ENCODE assay signal across 25 mouse cellular contexts in genomic region chr3:67132521-67132920, GRCm38 (mm10).
A peak's percentile ranks its signal among the peaks of the same experiment; 100 is the strongest.
DNase-seq lines count a peak whose midpoint lies in the region; ATAC-seq and TF ChIP-seq lines count a peak whose summit lies in the region.
"Had no signal": no experiment of that assay in that cellular context is flagged by ENCODE, and none has a peak within 500 bp of the region (broad histone marks: within the 10 kb centered on the region; RNA-seq: fewer than 3 reads in every experiment).

No protein-coding gene starts in this region.

- TF ChIP-seq RAD21 in CH12.LX (IDR thresholded peaks at IDR 0.05; ENCODE audit: low read depth, low read length): peak; percentile 6

- no peak overlapping the region for H3K9ac ChIP-seq in liver, adult 2 months (ENCODE audit: low read depth, low read length)
- H3K9ac ChIP-seq in liver, postnatal 0 days (replicated peaks): no peak overlapping the region
- H3K9ac ChIP-seq in CH12.LX (ENCODE audit: insufficient read depth, low read depth): no peak overlapping the region
- H3K9ac ChIP-seq: embryonic facial prominence, embryonic 12.5 days; forebrain, postnatal 0 days; heart, embryonic 15.5 days; hindbrain, embryonic 13.5 days; limb, embryonic 15.5 days had no signal

- CTCF ChIA-PET in Patski (lab: Charles Lee): interaction anchor here (1.0 to 2.9 kb wide), 6 partner anchors 9 to 146 kb away, joined by 3 to 9 read pairs (median 4); no protein-coding TSS in a partner anchor

- no peak for ATAC-seq in liver, postnatal 0 days
- no peak for ATAC-seq in Patski
- ATAC-seq: forebrain, postnatal 0 days; inflammation-experienced regulatory T-cells, adult 6 months had no signal

- H3K4me3 ChIP-seq in liver, adult 2 months (ENCODE audit: insufficient read depth, low read depth, low read length): no peak overlapping the region
- no peak overlapping the region for H3K4me3 ChIP-seq in liver, postnatal 0 days (ENCODE audit: low read depth, low read length)
- no peak overlapping the region for H3K4me3 ChIP-seq in CH12.LX (replicated peaks in 1 of 3; ENCODE audit: low read depth in 2 of 3, low read length in 2 of 3, poor library complexity in 1 of 3)
- no peak overlapping the region for H3K4me3 ChIP-seq in left cerebral cortex, adult 2 months
- H3K4me3 ChIP-seq: embryonic facial prominence, embryonic 12.5 days; heart, adult 2 months; heart, embryonic 15.5 days; hindbrain, embryonic 13.5 days; limb, embryonic 15.5 days had no signal

- no peaks in the 10 kb centered on the region for H3K4me1 ChIP-seq in liver, adult 2 months (ENCODE audit: control insufficient read depth, insufficient read depth, low read length)
- H3K4me1 ChIP-seq in liver, postnatal 0 days (ENCODE audit: insufficient read depth): no peaks in the 10 kb centered on the region
- H3K4me1 ChIP-seq in CH12.LX (ENCODE audit: control insufficient read depth in 1 of 2, insufficient read depth in 2 of 2): no peaks in the 10 kb centered on the region
- H3K4me1 ChIP-seq: embryonic facial prominence, embryonic 12.5 days; heart, embryonic 15.5 days; hindbrain, embryonic 13.5 days; limb, embryonic 15.5 days had no signal

- dilution Hi-C loops in CH12.LX (cut with MboI; ENCODE audit: extremely low pct_ligation_motif_present, extremely low pct_unique_long_range_greater_than_20kb, low sequenced_read_pairs): no loop called here

- no peaks in the 10 kb centered on the region for H3K36me3 ChIP-seq in liver, adult 2 months (ENCODE audit: control insufficient read depth, insufficient read depth, low read length)
- H3K36me3 ChIP-seq in liver, postnatal 0 days (replicated peaks; ENCODE audit: insufficient read depth, low read length): no peaks in the 10 kb centered on the region
- H3K36me3 ChIP-seq in CH12.LX (replicated peaks in 1 of 2; ENCODE audit: control insufficient read depth in 1 of 2, insufficient read depth in 1 of 2, low read length in 1 of 2): no peaks in the 10 kb centered on the region
- H3K36me3 ChIP-seq in splenic B cell, adult 2 months (ENCODE audit: control insufficient read depth, insufficient read depth, low read length, poor library complexity, severe bottlenecking): no peaks in the 10 kb centered on the region
- H3K36me3 ChIP-seq: embryonic facial prominence, embryonic 12.5 days; heart, embryonic 15.5 days; limb, embryonic 15.5 days had no signal

- H3K79me2 ChIP-seq in liver, adult 2 months (ENCODE audit: control insufficient read depth, insufficient read depth, low read length): no peaks in the 10 kb centered on the region
- H3K79me2 ChIP-seq in CH12.LX (replicated peaks; ENCODE audit: control insufficient read depth, extremely low read depth, insufficient read depth, poor library complexity, severe bottlenecking): no peaks in the 10 kb centered on the region

- H3K27me3 ChIP-seq in liver, adult 2 months (ENCODE audit: control insufficient read depth, insufficient read depth, low read length): no peaks in the 10 kb centered on the region
- H3K27me3 ChIP-seq in liver, postnatal 0 days (ENCODE audit: insufficient read depth, low read length): no peaks in the 10 kb centered on the region
- H3K27me3 ChIP-seq in CH12.LX (replicated peaks): no peaks in the 10 kb centered on the region
- no peaks in the 10 kb centered on the region for H3K27me3 ChIP-seq in Patski
- no peaks in the 10 kb centered on the region for H3K27me3 ChIP-seq in splenic B cell, adult 2 months (ENCODE audit: control insufficient read depth, insufficient read depth, low read length, poor library complexity, severe bottlenecking)
- H3K27me3 ChIP-seq: embryonic facial prominence, embryonic 12.5 days; heart, embryonic 15.5 days; hindbrain, embryonic 13.5 days; limb, embryonic 15.5 days had no signal

- in situ Hi-C loops in CH12.LX (cut with MboI; ENCODE audit: low pct_ligation_motif_present, low pct_unique_long_range_greater_than_20kb, low sequenced_read_pairs) (no loop called here), Patski (cut with MboI; ENCODE audit: low pct_unique_long_range_greater_than_20kb) (loop anchor here (5.0 kb wide), 1 partner anchor 50 kb away; no protein-coding TSS in a partner anchor)

- 80% methylated on average over 3 of the region's 3 CpGs for WGBS in liver, adult 2 months
- 68% methylated on average over 3 of the region's 3 CpGs for WGBS in liver, postnatal 0 days (ENCODE audit: insufficient replicate concordance)

- H3K9me3 ChIP-seq in liver, postnatal 0 days (ENCODE audit: low read length): 0 out of 2 replicates have a peak, but pooled peaks cover 2% of the 10 kb centered on the region
- H3K9me3 ChIP-seq in CH12.LX (replicated peaks; ENCODE audit: low read length): no peaks in the 10 kb centered on the region
- H3K9me3 ChIP-seq: heart, embryonic 15.5 days; limb, embryonic 15.5 days had no signal

- POLR2A ChIA-PET in Patski (lab: Charles Lee): no interaction called here

- TF ChIP-seq EP300 in liver, postnatal 0 days (IDR thresholded peaks at IDR 0.05; ENCODE audit: low read depth): no peak
- TF ChIP-seq EP300 in CH12.LX (IDR thresholded peaks at IDR 0.05; ENCODE audit: low read length): no peak

- no peak overlapping the region for H3K4me2 ChIP-seq in liver, postnatal 0 days (ENCODE audit: low read depth, low read length)
- no peak overlapping the region for H3K4me2 ChIP-seq in CH12.LX (ENCODE audit: insufficient read depth, low read depth, poor library complexity, severe bottlenecking)
- H3K4me2 ChIP-seq: embryonic facial prominence, embryonic 12.5 days; heart, embryonic 15.5 days; hindbrain, embryonic 13.5 days; limb, embryonic 15.5 days; midbrain, embryonic 11.5 days had no signal

- no peak for DNase-seq in liver, adult 2 months (ENCODE audit: extremely low read depth, low read depth, low spot score)
- no peak for DNase-seq in liver, postnatal 0 days
- no peak for DNase-seq in CH12.LX (ENCODE audit: extremely low read depth)
- no peak for DNase-seq in Patski (ENCODE audit: low read depth, low spot score)
- DNase-seq in splenic B cell, adult 2 months (ENCODE audit: low read depth, low spot score): peak; percentile 2
- no peak for DNase-seq in left cerebral cortex, postnatal 4 days
- DNase-seq in left cerebral cortex, adult 2 months (ENCODE audit: extremely low spot score in 1 of 2, low spot score in 2 of 2): no peak
- DNase-seq: adrenal gland, adult 2 months; cerebellum, adult 2 months; cerebellum, postnatal 25 days; forebrain, postnatal 0 days; gastrocnemius, postnatal 14 days; heart, adult 2 months; heart, postnatal 36 days; kidney, adult 8-10 months; kidney, postnatal 14 days; lung, adult 2 months; lung, postnatal 14 days; right cerebral cortex, postnatal 14 days had no signal

- intact Hi-C loops in left cerebral cortex, postnatal 4 days (cut with DNase I): no loop called here
- intact Hi-C loops in left cerebral cortex, adult 2 months (cut with DNase I): no loop called here

- no peak overlapping the region for H3K27ac ChIP-seq in liver, adult 2 months (replicated peaks; ENCODE audit: insufficient read depth, low read depth, low read length)
- no peak overlapping the region for H3K27ac ChIP-seq in liver, postnatal 0 days (ENCODE audit: low read depth)
- no peak overlapping the region for H3K27ac ChIP-seq in CH12.LX (ENCODE audit: insufficient read depth, low read depth)
- no peak overlapping the region for H3K27ac ChIP-seq in left cerebral cortex, adult 2 months
- H3K27ac ChIP-seq: embryonic facial prominence, embryonic 12.5 days; heart, adult 2 months; heart, embryonic 15.5 days; hindbrain, embryonic 13.5 days; limb, embryonic 15.5 days had no signal

- TF ChIP-seq POLR2A in liver, adult 2 months (IDR thresholded peaks at IDR 0.05; ENCODE audit: extremely low read depth, insufficient read depth, low read length): no peak
- TF ChIP-seq POLR2A in CH12.LX (IDR thresholded peaks at IDR 0.05; ENCODE audit: low read depth, low read length): no peak

- 0 out of 2 replicates have a peak, but pooled peaks have one; percentile 3 for TF ChIP-seq CTCF in liver, adult 2 months (IDR thresholded peaks at IDR 0.05; ENCODE audit: low read depth, low read length)
- TF ChIP-seq CTCF in liver, postnatal 0 days (IDR thresholded peaks at IDR 0.05; ENCODE audit: low read depth): no peak
- TF ChIP-seq CTCF in CH12.LX (conservative IDR thresholded peaks at IDR 0.05 in 1 of 2, IDR thresholded peaks at IDR 0.05 in 1 of 2; ENCODE audit: low read depth in 2 of 2, low read length in 2 of 2): peak in 1 of 2 experiments; percentile 27; a peak in 2 of 4 replicates
- peak; percentile 35 for TF ChIP-seq CTCF in Patski (IDR thresholded peaks at IDR 0.05)
- no peak; the same call in 1 of the 2 replicates for TF ChIP-seq CTCF in left cerebral cortex, adult 2 months (IDR thresholded peaks at IDR 0.05)

TF ChIP-seq in CH12.LX, 34 proteins besides CTCF, POLR2A, EP300 and RAD21:
- no peak for TF ChIP-seq KAT2A (IDR thresholded peaks at IDR 0.05; ENCODE audit: insufficient replicate concordance, low read length)
- TF ChIP-seq ZC3H11A (IDR thresholded peaks at IDR 0.05; ENCODE audit: low read depth, low read length): no peak
- no peak for TF ChIP-seq JUN (IDR thresholded peaks at IDR 0.05; ENCODE audit: insufficient read depth, low read depth, low read length)
- no peak for TF ChIP-seq MAX (IDR thresholded peaks at IDR 0.05; ENCODE audit: low read length)
- TF ChIP-seq MEF2A (IDR thresholded peaks at IDR 0.05; ENCODE audit: borderline replicate concordance, low read depth, low read length): no peak
- TF ChIP-seq ELF1 (IDR thresholded peaks at IDR 0.05; ENCODE audit: low read depth, low read length): no peak
- no peak for TF ChIP-seq USF1 (IDR thresholded peaks at IDR 0.05; ENCODE audit: low read depth, low read length)
- TF ChIP-seq NELFE (IDR thresholded peaks at IDR 0.05; ENCODE audit: low read depth, low read length): no peak
- no peak for TF ChIP-seq HCFC1 (IDR thresholded peaks at IDR 0.05; ENCODE audit: low read depth, low read length)
- no peak for TF ChIP-seq ZMIZ1 (IDR thresholded peaks at IDR 0.05; ENCODE audit: low read depth, low read length)
- no peak for TF ChIP-seq RCOR1 (conservative IDR thresholded peaks at IDR 0.05; ENCODE audit: low read depth, low read length)
- TF ChIP-seq MYC (IDR thresholded peaks at IDR 0.05; ENCODE audit: low read depth, low read length): no peak
- TF ChIP-seq MAZ (IDR thresholded peaks at IDR 0.05; ENCODE audit: low read depth, low read length): no peak
- no peak for TF ChIP-seq MXI1 (IDR thresholded peaks at IDR 0.05; ENCODE audit: low read depth, low read length)
- no peak for TF ChIP-seq GABPA (IDR thresholded peaks at IDR 0.05; ENCODE audit: insufficient replicate concordance, low read depth, low read length)
- TF ChIP-seq SIN3A (IDR thresholded peaks at IDR 0.05; ENCODE audit: low read length): no peak
- no peak for TF ChIP-seq BHLHE40 (IDR thresholded peaks at IDR 0.05; ENCODE audit: low read depth, low read length)
- TF ChIP-seq MAFK (IDR thresholded peaks at IDR 0.05; ENCODE audit: insufficient replicate concordance, low read length): no peak
- no peak for TF ChIP-seq TBP (conservative IDR thresholded peaks at IDR 0.05; ENCODE audit: low read depth, low read length)

Comparison
In these comparisons a context has a peak if more than half of its experiments do, and no peak if none do; other contexts are left out.
1. CTCF ChIP-seq: peak in liver, adult 2 months (single experiment) and Patski (single experiment); none in liver, postnatal 0 days (single experiment) and left cerebral cortex, adult 2 months (single experiment).